Mouse (Mus musculus) myocyte (in vitro differentiated cells): ENCODE measurements at regions not wholly inside any gene's neighbourhood (a gene's known extent, or its start where the extent isn't known, plus 50 kb on each side); places are given as distances from the start of the nearest gene placed in this dataset.

Experiments
- H3K27me3 ChIP-seq: one replicate; pipeline ENCODE4 v1.6.1; 2011; ENCODE audit not compliant: control insufficient read depth, insufficient read depth, insufficient read length
- H3K36me3 ChIP-seq: one replicate; pipeline ENCODE4 v1.6.1; 2011; ENCODE audit not compliant: control insufficient read depth, insufficient read depth
- H3K4me2 ChIP-seq: one replicate; pipeline ENCODE4 v1.6.1; 2011; ENCODE audit warnings: low read depth, control low read depth
- H3K4me3 ChIP-seq: one replicate; pipeline ENCODE4 v1.5.1; 2011; ENCODE audit warnings: mild to moderate bottlenecking, control low read depth, moderate library complexity
- H3K79me2 ChIP-seq: one replicate; pipeline ENCODE4 v1.6.1; 2011; ENCODE audit not compliant: control insufficient read depth, insufficient read depth
- H3ac ChIP-seq: one replicate; pipeline ENCODE4 v1.6.1; 2011; ENCODE audit not compliant: control insufficient read depth, insufficient read length
- CEBPB ChIP-seq: IDR thresholded peaks from 2 replicates; pipeline ENCODE4 v1.6.1; 2011; ENCODE audit warnings: mild to moderate bottlenecking, moderate library complexity; ENCODE audit not compliant: poor library complexity, insufficient read depth, severe bottlenecking
- E2F4 ChIP-seq: IDR thresholded peaks from one replicate; pipeline ENCODE4 v1.6.1; 2011; ENCODE audit warnings: mild to moderate bottlenecking, control low read depth, moderate library complexity; ENCODE audit not compliant: insufficient read depth
- MAX ChIP-seq: IDR thresholded peaks from one replicate; pipeline ENCODE4 v1.6.1; 2011; ENCODE audit warnings: low read depth, mild to moderate bottlenecking, control low read depth
- MYOD1 ChIP-seq, 3 experiments: IDR thresholded peaks; one replicate each; pipeline ENCODE4 v1.6.1; 2011; ENCODE audit warnings: control low read depth in 2 of 3, low read depth in 2 of 3, mild to moderate bottlenecking in 2 of 3, moderate library complexity in 1 of 3; ENCODE audit not compliant: insufficient read length in 2 of 3, control insufficient read depth in 1 of 3
- MYOG ChIP-seq, 3 experiments: IDR thresholded peaks; one replicate each; pipeline ENCODE4 v1.6.1; 2011; ENCODE audit warnings: control low read depth in 2 of 3, low read depth in 2 of 3, mild to moderate bottlenecking in 2 of 3; ENCODE audit not compliant: insufficient read length in 2 of 3, control insufficient read depth in 1 of 3, insufficient read depth in 1 of 3
- POLR2A ChIP-seq: IDR thresholded peaks from one replicate; pipeline ENCODE4 v1.6.1; 2011; ENCODE audit warnings: low read depth, mild to moderate bottlenecking, control low read depth, moderate library complexity; ENCODE audit not compliant: insufficient read length
- POLR2AphosphoS2 ChIP-seq: IDR thresholded peaks from one replicate; pipeline ENCODE4 v1.6.1; 2011; ENCODE audit warnings: low read depth, control low read depth; ENCODE audit not compliant: insufficient read length
- REST ChIP-seq: IDR thresholded peaks from one replicate; pipeline ENCODE4 v1.6.1; 2011; ENCODE audit warnings: mild to moderate bottlenecking, control low read depth, moderate library complexity; ENCODE audit not compliant: insufficient read depth, insufficient read length
- SRF ChIP-seq: IDR thresholded peaks from one replicate; pipeline ENCODE4 v1.6.1; 2011; ENCODE audit warnings: low read depth; ENCODE audit not compliant: control insufficient read depth, insufficient read length
- TCF12 ChIP-seq: IDR thresholded peaks from one replicate; pipeline ENCODE4 v1.6.1; 2011; ENCODE audit warnings: mild to moderate bottlenecking, control low read depth; ENCODE audit not compliant: poor library complexity, insufficient read depth, severe bottlenecking
- TCF3 ChIP-seq: IDR thresholded peaks from one replicate; pipeline ENCODE4 v1.6.1; 2011; ENCODE audit warnings: low read depth, control low read depth; ENCODE audit not compliant: insufficient read length
- USF1 ChIP-seq: IDR thresholded peaks from one replicate; pipeline ENCODE4 v1.6.1; 2011; ENCODE audit warnings: low read depth, mild to moderate bottlenecking, control low read depth, moderate library complexity

- Histone ChIP-seq H3K4me2 (no peak overlapping the region), H3K4me3 (no peak overlapping the region), H3K79me2 (no peaks in the 10 kb centered on the region), H3ac (no peak overlapping the region), H3K27me3 (no peaks in the 10 kb centered on the region), H3K36me3 (no peaks in the 10 kb centered on the region)
- TF ChIP-seq CEBPB (0 out of 2 replicates have a peak, but pooled peaks have one; percentile 11), REST (no peak)
Measured at GRCm38 (mm10) chr1:72022631-72023030, 189.5 kb downstream of the Mreg start.

- Histone ChIP-seq H3K36me3 (no peaks in the 10 kb centered on the region), H3K4me2 (no peak overlapping the region), H3ac (no peak overlapping the region), H3K79me2 (no peaks in the 10 kb centered on the region), H3K4me3 (no peak overlapping the region), H3K27me3 (no peaks in the 10 kb centered on the region)
- TF ChIP-seq SRF (no peak), TCF12 (no peak), MYOG (IDR thresholded peaks at IDR 0.05; ENCODE audit: control insufficient read depth in 1 of 3, insufficient read depth in 1 of 3, insufficient read length in 2 of 3, low read depth in 2 of 3) (no peak), POLR2A (no peak)
Measured at GRCm38 (mm10) chr1:72018479-72019222, 193.5 kb downstream of the Mreg start.

GRCm38 (mm10) chr1:72017814-72018478 is 194.2 kb downstream of the Mreg start:
- no peaks in the 10 kb centered on the region for H3K36me3 ChIP-seq
- no peak overlapping the region for H3K4me2 ChIP-seq

GRCm38 (mm10) chr1:72015471-72015870 is 196.6 kb downstream of the Mreg start:
- H3K36me3 ChIP-seq, result no peaks in the 10 kb centered on the region
- H3K4me2 ChIP-seq, result no peak overlapping the region
- H3K79me2 ChIP-seq, result no peaks in the 10 kb centered on the region
- no peak overlapping the region for H3ac ChIP-seq
- H3K27me3 ChIP-seq, result no peaks in the 10 kb centered on the region
- no peak overlapping the region for H3K4me3 ChIP-seq
- TF ChIP-seq MYOD1 (IDR thresholded peaks at IDR 0.05; ENCODE audit: control insufficient read depth in 1 of 3, insufficient read length in 2 of 3, low read depth in 2 of 3) (no peak), MYOG (IDR thresholded peaks at IDR 0.05; ENCODE audit: control insufficient read depth in 1 of 3, insufficient read depth in 1 of 3, insufficient read length in 2 of 3, low read depth in 2 of 3) (no peak), TCF3 (no peak), SRF (no peak), CEBPB (no peak), MAX (no peak), REST (no peak), POLR2A (no peak), POLR2AphosphoS2 (no peak), TCF12 (no peak), USF1 (no peak), E2F4 (no peak)

More at GRCm38 (mm10) chr1:72017814-72018478, 194.2 kb downstream of the Mreg start:
- H3K27me3 ChIP-seq, result no peaks in the 10 kb centered on the region
- H3K4me3 ChIP-seq, result no peak overlapping the region
- no peak overlapping the region for H3ac ChIP-seq
- TF ChIP-seq MYOD1 (IDR thresholded peaks at IDR 0.05; ENCODE audit: control insufficient read depth in 1 of 3, insufficient read length in 2 of 3, low read depth in 2 of 3) (no peak), TCF12 (no peak)
- H3K79me2 ChIP-seq, result no peaks in the 10 kb centered on the region

- no peak overlapping the region for H3K4me2 ChIP-seq
- no peaks in the 10 kb centered on the region for H3K36me3 ChIP-seq
- TF ChIP-seq SRF (no peak), MAX (no peak), TCF3 (no peak), MYOD1 (IDR thresholded peaks at IDR 0.05; ENCODE audit: control insufficient read depth in 1 of 3, insufficient read length in 2 of 3, low read depth in 2 of 3) (no peak), POLR2A (no peak), TCF12 (no peak), USF1 (no peak), CEBPB (no peak), REST (no peak), POLR2AphosphoS2 (no peak), MYOG (IDR thresholded peaks at IDR 0.05; ENCODE audit: control insufficient read depth in 1 of 3, insufficient read depth in 1 of 3, insufficient read length in 2 of 3, low read depth in 2 of 3) (no peak), E2F4 (no peak)
- H3K4me3 ChIP-seq, result no peak overlapping the region
- no peaks in the 10 kb centered on the region for H3K79me2 ChIP-seq
- H3ac ChIP-seq, result no peak overlapping the region
- no peaks in the 10 kb centered on the region for H3K27me3 ChIP-seq
Measured at GRCm38 (mm10) chr1:72014580-72014979, 197.5 kb downstream of the Mreg start.
